Mouse (Mus musculus) cerebellum, adult 9-10 months (tissue): ENCODE measurements at regions not wholly inside any gene's neighbourhood (a gene's known extent, or its start where the extent isn't known, plus 50 kb on each side); places are given as distances from the start of the nearest gene placed in this dataset.

Source experiments
- DNase-seq: peaks from one replicate; pipeline ENCODE4 v3.0.0; 2022

DNA sequence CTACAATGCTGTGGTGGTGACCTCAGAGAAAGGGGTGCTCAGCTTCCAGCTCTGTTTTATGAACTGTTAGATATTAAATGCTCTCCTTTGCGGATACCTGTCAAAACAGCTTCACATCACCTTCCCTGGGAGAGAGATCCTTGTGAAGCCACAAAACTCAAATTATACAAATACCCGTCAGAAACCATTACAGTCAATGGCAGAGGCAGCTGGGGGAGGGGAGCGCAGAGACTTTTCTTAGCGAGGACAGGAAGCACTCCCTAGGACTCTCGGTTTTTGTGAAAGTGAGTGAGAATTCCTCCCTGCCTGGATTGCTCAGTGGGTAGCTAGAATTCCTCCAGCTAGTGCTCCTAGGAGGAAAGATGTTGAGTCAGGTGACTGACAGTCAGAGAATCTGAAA is 161.0 kb downstream of the Bmp7 start:
- no peak for DNase-seq

DNA sequence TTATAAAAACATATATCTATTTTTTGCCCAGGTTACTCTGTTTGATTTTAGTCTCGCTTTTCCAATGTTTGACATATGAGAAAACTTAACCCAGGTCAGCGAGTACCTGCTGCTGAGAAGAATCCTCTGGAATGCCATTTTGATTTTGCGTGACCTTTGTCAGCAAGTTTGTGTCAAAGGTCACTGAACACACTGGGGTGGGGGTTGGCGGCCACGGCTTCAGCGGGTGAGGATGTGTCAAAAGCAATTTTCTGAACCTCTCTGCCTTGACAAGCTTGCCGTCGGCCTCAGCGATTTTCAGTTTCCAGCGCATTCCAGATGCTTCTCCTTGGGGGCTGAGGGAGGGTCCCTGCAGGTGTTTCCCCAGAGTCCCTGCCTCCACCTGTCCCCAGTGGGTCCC is 157.4 kb downstream of the Bmp7 start:
- no peak for DNase-seq

DNA sequence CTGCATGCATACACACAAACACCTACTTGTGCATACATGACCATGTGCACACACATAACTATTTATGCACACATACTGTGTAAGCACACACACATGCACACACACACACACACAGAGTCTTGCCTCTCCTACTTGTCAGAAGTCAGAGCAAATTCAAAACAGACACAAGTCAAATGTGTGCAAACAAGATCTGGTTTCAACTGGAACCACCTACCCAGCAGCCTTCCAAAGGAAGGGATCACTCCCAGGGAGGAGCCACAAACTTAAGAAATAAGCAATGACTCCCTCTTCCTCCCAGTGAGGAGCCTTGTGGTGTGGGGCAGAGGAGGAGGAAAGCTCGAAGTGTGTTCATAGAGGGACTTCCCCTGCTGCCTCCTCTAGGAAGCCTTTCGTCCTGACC is 153.8 kb downstream of the Bmp7 start:
- no peak for DNase-seq

DNA sequence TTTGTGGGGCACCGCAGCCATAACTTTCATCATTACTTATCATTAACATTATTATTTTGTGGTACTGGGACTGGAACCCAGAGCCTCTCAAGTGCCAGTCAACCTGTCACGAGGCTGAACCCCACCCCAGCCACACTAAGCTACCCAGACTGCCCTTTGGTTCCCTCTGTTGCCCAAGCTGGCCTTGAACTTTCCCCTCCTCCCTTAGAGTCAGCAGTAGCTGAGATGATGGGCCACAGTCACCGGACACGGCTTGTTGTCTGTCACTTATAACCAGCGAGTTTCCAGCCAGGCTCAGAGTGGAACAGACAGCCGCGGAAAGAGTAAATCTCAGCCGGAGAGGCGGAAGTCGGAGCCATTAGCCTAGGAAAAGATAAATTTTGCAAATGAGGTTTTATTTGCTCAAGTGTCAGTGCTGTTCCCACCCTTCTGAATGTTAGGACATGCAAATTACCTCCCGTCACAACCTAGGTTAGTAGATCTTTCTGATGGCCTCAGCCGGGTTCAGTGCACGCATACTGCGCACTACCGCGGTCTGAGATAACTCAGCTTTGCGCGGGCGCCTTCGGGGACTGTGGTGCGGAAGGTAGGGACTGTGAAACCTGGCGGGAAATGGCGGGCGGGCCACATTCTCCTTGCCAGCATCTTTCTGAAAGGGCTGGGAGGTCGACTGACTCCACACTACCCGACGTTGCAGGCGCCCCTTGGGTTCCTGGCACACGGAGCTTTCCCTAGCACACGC is 152.7 kb downstream of the Bmp7 start:
- DNase-seq, result no peak

DNA sequence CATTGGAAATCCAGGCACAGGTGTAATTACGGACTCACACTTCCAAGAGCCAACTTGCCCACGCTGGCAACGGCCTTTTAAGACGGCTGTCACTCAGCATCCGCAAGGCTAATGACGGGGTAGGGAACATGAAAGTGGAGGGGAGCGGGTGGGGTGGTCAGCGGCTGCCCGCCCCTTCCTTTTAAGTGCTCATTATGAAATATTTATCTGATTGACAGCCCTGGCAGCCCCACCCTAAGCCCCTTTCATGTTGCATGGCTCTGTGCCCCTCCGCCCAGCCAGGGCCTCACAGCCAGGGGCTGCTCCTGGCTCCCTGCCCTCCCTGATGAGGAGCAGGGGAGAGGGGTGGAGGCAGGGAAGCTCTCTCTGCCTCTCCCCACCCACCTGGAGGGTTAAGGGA is 150.9 kb downstream of the Bmp7 start:
- DNase-seq, result no peak

DNA sequence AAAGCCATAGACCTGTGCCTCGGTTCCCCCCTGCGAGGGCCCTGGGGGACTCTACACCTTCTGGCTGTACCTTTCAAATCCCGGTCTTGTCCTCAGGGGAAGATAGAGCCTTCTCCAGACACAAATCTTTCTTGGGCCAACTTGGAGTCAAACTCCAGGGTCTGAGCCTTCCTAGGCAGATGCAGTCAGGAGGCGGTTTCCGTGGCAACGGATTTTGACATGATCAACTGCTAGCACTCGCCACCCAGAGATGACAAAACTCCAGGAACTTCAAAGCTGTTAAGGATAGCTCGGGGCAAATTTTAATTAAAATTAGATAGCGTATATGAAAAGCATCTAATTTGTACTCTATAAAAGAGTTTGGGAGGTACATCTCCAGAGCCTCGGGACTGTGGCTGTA is 147.6 kb downstream of the Bmp7 start:
- no peak for DNase-seq

DNA sequence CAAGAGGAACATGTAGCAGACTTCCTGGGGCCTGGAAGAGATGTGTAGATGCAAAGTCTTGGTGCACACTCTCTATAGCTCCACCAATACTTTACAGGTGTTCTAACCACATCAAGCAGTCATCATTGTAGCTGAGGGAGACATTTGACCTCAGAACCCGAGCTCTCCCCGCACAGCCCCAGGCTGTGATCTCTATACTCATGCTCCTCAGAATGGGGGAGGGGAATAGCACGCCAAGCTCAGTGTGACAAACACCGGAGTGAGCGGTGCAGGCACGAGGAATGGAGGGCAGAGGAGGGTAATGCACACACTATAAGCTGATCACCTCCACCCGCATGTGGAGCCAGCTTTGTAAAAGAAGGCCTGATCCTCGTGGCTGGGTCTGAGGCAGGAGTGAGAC is 146.1 kb downstream of the Bmp7 start:
- DNase-seq, result no peak

DNA sequence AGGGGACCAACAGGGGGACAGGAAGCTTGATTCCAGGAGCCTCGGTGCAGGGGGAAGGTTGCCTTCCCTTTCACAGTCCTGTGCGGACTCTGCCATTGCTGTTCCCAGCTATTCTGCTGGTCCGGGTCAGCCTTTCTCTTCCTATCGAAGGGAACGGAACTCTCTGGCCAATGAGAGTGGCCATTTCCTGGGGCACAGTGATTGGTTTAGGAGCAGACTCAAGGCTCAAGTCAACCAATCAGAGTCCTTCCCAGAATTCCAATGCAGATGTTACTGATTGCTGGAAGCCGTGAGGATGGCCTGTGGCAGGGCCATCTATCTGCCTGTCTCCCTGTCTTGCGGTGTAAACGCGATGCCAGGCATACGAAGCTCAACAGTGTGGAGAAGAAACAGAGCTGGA is 145.3 kb downstream of the Bmp7 start:
- no peak for DNase-seq

DNA sequence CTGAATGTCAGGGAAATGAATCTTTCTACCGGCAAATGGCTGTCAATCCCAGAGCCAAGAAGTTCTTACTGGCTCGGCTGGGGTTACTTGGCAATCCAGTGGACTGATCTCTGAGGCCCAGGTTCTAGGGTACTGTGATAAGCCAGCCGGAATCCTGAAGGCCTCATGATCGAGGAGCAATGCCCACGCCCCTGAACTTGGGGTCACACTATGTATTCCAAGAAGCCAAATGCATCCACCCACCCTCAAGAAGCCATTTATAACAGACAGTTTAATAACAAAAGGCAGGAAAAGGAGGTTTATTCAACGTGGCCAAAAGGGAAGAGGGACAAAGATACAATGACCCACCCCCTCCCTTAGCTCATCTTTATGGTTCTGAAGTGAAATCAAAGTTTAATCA is 144.0 kb downstream of the Bmp7 start:
- DNase-seq, result no peak

DNA sequence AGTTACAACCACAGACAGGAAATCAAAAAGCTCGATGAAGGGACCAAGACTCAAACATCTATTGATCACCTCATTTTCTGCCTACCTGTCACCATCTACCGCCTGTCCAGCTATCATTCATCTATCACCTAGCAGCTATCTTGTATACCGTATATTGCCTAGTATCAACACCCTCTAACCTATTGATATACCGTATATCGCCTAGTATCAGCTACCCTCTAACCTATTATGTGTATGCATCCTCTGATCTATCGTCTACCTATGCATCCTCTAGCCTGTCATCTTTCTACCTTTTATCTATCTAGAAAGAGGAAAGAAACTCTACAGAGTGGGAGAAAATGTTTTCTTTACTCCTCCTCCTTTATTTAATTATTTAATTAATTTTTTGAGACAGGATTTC is 143.2 kb downstream of the Bmp7 start:
- no peak for DNase-seq

DNA sequence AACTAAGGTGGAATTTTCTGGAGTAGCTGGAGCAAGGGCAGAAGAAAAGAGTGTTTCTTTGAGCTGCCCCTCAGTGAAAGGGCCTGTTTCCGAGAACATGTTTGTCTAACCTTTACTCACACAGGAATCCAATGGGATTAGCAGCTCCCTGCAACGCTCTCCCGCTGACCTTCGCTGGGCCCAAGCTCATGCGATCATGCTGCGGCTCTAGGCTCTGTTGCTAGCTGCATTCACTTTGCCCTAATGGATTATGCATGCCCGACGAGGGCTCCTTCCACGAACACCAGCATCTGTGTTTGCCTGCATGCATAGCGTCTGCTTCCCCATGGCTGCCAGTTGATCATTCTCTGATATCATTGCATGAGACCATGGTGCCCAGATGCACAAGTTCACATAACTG is 140.2 kb downstream of the Bmp7 start:
- DNase-seq, result no peak

DNA sequence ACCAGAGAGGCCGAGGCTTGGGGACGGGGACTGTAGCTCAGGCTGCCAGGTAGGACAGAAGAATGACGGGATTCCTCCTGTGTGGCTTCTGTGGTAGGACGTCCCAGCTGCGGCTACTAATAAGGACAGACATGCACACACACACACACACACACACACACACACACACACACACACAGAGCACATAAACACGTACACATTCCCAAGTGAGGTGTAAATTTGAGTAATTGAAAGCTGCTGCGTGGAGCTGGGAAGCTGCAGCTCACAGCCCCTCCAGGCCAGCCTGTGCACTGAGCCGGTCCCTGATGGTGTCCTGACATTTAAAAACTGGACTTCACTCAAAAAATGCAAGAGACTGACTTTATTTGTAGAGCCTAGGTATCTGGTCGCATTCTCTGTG is 139.3 kb downstream of the Bmp7 start:
- DNase-seq, result no peak

DNA sequence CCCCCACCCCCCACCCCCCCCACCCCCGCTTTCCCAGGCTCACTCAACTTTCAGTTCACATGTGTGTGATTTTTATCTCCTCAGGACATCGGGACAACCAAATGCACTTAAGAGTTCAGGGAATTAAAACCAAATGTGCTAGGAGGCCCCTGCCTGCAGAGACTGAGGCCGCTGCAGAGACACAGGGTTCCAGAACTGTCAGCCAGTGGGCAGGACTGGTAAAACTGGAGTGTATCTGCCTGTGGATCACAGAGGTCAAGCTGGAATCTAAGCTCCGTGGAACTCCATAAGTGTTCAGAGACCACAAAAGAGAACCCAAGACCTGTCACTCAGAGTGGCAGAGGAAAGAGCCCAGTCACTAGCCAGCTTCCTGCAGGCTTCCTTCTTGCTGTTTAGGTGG is 138.3 kb downstream of the Bmp7 start:
- DNase-seq, result no peak

DNA sequence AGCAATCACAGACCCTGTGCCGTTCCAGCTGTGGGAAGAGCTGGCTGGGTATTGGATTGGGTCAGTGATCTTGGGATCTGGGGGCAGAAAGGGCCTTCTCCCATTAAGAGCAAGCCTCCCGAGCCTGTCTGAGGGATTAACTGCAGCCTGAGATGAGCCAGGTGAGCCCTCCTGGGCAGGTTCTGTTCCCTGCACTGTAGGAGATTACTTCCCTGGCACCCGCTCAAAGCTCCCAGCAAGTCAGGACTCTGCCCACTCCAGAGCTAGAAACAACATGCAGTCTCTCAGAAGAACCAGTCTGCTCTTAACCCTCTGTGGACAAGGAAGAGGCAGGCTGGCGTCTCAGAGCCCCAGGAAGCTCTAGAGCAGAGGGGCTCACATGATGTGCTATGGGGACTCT is 132.7 kb downstream of the Bmp7 start:
- no peak for DNase-seq

DNA sequence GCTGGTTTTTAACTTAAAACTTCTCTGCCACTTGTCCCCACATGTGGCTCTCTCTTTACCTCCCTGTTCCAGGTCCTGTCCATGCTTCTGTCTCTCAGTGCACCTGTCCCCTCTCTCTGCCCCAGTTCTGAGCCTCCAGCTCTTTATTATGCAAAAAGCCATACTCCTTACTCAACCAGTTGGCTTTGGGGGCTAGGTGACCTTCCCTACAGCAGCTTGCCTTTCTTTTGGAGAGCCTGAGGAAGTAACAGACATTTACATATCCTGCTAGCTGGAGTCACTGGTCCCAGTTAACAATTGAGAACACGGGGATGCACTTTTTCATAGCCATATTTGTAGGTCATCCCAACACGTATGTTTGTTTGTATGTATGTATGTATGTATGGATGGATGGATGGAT is 130.8 kb downstream of the Bmp7 start:
- no peak for DNase-seq

DNA sequence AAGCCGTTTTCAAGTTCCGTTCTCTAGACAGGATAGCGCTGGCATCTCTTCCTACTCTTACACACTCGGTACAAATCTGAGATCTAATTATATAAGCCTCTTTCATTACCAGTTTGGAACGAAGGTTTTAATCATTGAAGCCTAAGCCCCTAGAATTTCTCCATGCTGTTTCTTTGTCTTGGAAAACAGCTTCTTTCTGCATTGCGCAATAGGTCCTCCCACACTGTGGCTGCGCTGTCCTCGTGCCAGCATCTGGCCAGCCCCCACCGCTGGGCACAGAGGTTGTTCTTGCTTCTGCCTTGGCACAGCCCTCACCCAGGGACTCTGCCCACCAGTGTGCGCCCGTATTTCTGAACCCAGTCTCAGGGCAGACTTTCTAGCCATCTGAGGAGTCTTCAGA is 126.8 kb downstream of the Bmp7 start:
- no peak for DNase-seq

DNA sequence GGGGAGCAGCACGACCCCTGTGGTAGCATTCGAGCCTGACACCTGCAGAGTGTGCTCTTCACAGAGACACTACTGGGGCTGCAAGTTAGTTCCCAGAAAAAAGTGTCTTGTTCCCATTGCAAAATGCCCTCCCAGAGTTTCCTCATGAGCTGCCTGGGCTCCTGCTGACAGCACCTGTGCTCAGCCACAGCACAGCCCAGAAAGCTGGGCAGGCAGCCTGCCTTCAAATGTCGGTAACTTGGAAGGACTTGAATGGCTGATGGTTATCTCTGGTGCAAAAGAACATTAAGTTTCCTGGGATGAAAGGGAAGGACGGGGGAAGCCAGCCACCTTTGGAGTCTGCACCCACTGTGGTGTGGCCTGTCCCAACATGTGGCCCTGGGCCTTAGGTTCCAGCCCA is 126.2 kb downstream of the Bmp7 start:
- no peak for DNase-seq

DNA sequence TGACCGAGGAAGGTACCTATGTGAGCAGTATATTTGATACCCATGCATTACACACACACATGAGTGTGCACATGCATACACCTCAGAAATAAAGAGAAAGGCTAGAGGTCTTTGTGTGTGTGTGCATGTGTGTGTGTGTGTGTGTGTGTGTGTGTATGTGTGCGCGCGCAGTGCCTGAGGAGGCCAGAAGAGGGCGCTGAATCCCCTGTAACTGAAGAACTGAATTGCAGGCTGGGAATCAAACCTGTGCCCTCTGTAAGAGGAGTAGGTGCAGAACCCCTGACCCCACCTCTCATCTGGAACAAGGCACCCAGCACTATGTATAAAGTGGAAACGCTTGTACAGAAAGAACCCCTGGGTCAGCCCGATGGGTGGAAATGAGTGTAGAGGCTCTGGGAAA is 125.0 kb downstream of the Bmp7 start:
- no peak for DNase-seq

DNA sequence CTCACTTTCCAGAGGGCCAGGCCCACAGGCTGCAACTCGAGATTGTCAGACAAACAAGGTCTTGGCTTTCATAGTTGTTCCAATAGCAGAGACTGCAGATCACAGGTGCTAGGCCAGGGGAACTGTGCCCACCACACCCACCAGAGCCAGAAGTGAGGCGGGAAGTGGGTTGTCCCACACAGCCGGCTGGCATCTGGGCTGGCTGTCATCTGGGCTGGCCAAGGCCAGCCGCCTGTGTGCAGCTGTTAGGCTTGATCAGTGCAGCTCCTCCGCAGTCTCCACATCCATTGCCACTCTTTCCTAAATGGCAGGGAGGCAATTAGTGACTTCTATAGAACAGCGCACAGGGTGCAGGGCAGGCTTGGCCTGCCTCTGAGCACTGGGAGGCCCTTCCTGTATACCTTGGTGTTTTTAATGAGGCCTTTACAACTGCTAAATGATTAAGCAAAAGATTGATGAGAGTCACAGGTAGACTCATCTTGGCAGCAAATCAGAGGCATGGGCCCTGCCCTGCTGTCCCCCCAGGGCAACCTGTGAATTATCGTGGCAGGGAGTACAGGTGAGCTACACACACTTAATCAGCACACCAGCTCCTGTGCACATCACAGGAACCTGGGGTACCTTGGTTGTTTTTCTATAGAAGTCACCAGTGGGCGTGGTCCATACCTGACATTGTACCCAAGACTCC is 122.9 kb downstream of the Bmp7 start:
- no peak for DNase-seq
